In genomic region chr5:125003873-125004255, GRCm38 (mm10) we compare ENCODE assay signal across 9 mouse cellular contexts. TPM values are rescaled to one million over a fixed set of nuclear protein-coding genes. Genes with fewer than 3 reads are reported as not detected.
DNase-seq lines count a peak whose midpoint lies in the region; ATAC-seq and TF ChIP-seq lines count a peak whose summit lies in the region.
"Had no signal": no experiment of that assay in that cellular context is flagged by ENCODE, and none has a peak within 500 bp of the region (broad histone marks: within the 10 kb centered on the region; RNA-seq: fewer than 3 reads in every experiment).

No protein-coding gene starts in this region.

- ATAC-seq in heart, postnatal 0 days (ENCODE audit: insufficient read depth, low read depth): no peak
- no peak for ATAC-seq in embryonic facial prominence, embryonic 15.5 days (ENCODE audit: insufficient number of reproducible peaks, low FRiP score, low TSS enrichment, low read depth)
- peak; percentile 14; the same call in 1 of the 2 replicates for ATAC-seq in intestine, embryonic 15.5 days
- ATAC-seq in neural tube, embryonic 12.5 days (ENCODE audit: low FRiP score, low read depth): no peak
- ATAC-seq in megakaryocyte-erythroid progenitor cell, adult 5-6 weeks (replicated peaks; ENCODE audit: low FRiP score, low TSS enrichment, poor library complexity, severe bottlenecking): no peak

- H3K9me3 ChIP-seq in heart, postnatal 0 days (replicated peaks; ENCODE audit: control insufficient read depth, low read length): no peaks in the 10 kb centered on the region
- no peaks in the 10 kb centered on the region for H3K9me3 ChIP-seq in embryonic facial prominence, embryonic 15.5 days (replicated peaks)
- no peaks in the 10 kb centered on the region for H3K9me3 ChIP-seq in intestine, embryonic 15.5 days
- H3K9me3 ChIP-seq in neural tube, embryonic 12.5 days: no peaks in the 10 kb centered on the region

- no peak overlapping the region for H3K27ac ChIP-seq in heart, postnatal 0 days (ENCODE audit: low read depth)
- H3K27ac ChIP-seq in embryonic facial prominence, embryonic 15.5 days (replicated peaks): no peak overlapping the region
- no peak overlapping the region for H3K27ac ChIP-seq in intestine, embryonic 15.5 days
- no peak overlapping the region for H3K27ac ChIP-seq in neural tube, embryonic 12.5 days

- peak overlapping the region; percentile 55 for H3K4me2 ChIP-seq in heart, postnatal 0 days (ENCODE audit: low read depth, low read length)
- H3K4me2 ChIP-seq in embryonic facial prominence, embryonic 15.5 days (replicated peaks): peak overlapping the region; percentile 83
- peak overlapping the region; percentile 86 for H3K4me2 ChIP-seq in intestine, embryonic 15.5 days (replicated peaks)
- peak overlapping the region; percentile 65 for H3K4me2 ChIP-seq in neural tube, embryonic 12.5 days (replicated peaks)

- no peak overlapping the region for H3K9ac ChIP-seq in heart, postnatal 0 days (replicated peaks; ENCODE audit: low read depth, low read length)
- H3K9ac ChIP-seq in embryonic facial prominence, embryonic 15.5 days: peak overlapping the region; percentile 44; the same call in 1 of the 2 replicates
- peak overlapping the region; percentile 47; the same call in 1 of the 2 replicates for H3K9ac ChIP-seq in intestine, embryonic 15.5 days
- peak overlapping the region; percentile 54; the same call in 1 of the 2 replicates for H3K9ac ChIP-seq in neural tube, embryonic 12.5 days

- H3K4me3 ChIP-seq in heart, postnatal 0 days (ENCODE audit: low read depth, low read length): peak overlapping the region; percentile 32
- H3K4me3 ChIP-seq in embryonic facial prominence, embryonic 15.5 days (replicated peaks): peak overlapping the region; percentile 53
- H3K4me3 ChIP-seq in intestine, embryonic 15.5 days (replicated peaks): peak overlapping the region; percentile 41
- peak overlapping the region; percentile 31 for H3K4me3 ChIP-seq in neural tube, embryonic 12.5 days

- DNase-seq in heart, postnatal 0 days (ENCODE audit: low spot score): no peak
- no peak for DNase-seq in heart, adult 8-10 months (ENCODE audit: low spot score)
- DNase-seq in layer of hippocampus, adult 18-20 months (ENCODE audit: low spot score in 2 of 2): no peak
- no peak for DNase-seq in gastrocnemius, postnatal 4 days (ENCODE audit: low spot score in 2 of 2)

- no peak for TF ChIP-seq EP300 in heart, postnatal 0 days (IDR thresholded peaks at IDR 0.05; ENCODE audit: low read depth)

- H3K36me3 ChIP-seq in heart, postnatal 0 days (replicated peaks; ENCODE audit: control insufficient read depth, insufficient read depth, low read length): no peaks in the 10 kb centered on the region
- H3K36me3 ChIP-seq in embryonic facial prominence, embryonic 15.5 days: no peaks in the 10 kb centered on the region
- H3K36me3 ChIP-seq in intestine, embryonic 15.5 days: 0 out of 2 replicates have a peak, but pooled peaks cover 2% of the 10 kb centered on the region
- 0 out of 2 replicates have a peak, but pooled peaks cover under 1% of the 10 kb centered on the region for H3K36me3 ChIP-seq in neural tube, embryonic 12.5 days

- peaks cover 28% of the 10 kb centered on the region for H3K27me3 ChIP-seq in heart, postnatal 0 days (ENCODE audit: control insufficient read depth, insufficient read depth, low read length)
- no peaks in the 10 kb centered on the region for H3K27me3 ChIP-seq in embryonic facial prominence, embryonic 15.5 days
- H3K27me3 ChIP-seq in intestine, embryonic 15.5 days (replicated peaks): peaks cover 5% of the 10 kb centered on the region; the same call in 1 of the 2 replicates
- peaks cover 19% of the 10 kb centered on the region for H3K27me3 ChIP-seq in neural tube, embryonic 12.5 days (replicated peaks)

- WGBS in heart, postnatal 0 days: 14% methylated on average over 15 of the region's 15 CpGs
- 10% methylated on average over 15 of the region's 15 CpGs for WGBS in embryonic facial prominence, embryonic 15.5 days
- 11% methylated on average over 15 of the region's 15 CpGs for WGBS in intestine, embryonic 15.5 days
- 13% methylated on average over 15 of the region's 15 CpGs for WGBS in neural tube, embryonic 12.5 days

- no peak for TF ChIP-seq CTCF in heart, postnatal 0 days (IDR thresholded peaks at IDR 0.05; ENCODE audit: low read depth)

- peaks cover 17% of the 10 kb centered on the region for H3K4me1 ChIP-seq in heart, postnatal 0 days (ENCODE audit: control insufficient read depth, insufficient read depth)
- peaks cover 62% of the 10 kb centered on the region for H3K4me1 ChIP-seq in embryonic facial prominence, embryonic 15.5 days
- H3K4me1 ChIP-seq in intestine, embryonic 15.5 days (replicated peaks): peaks cover 24% of the 10 kb centered on the region
- H3K4me1 ChIP-seq in neural tube, embryonic 12.5 days: peaks cover 34% of the 10 kb centered on the region

RNA-seq across cellular contexts. Expression of gene Rflna, which starts 0.8 kb away (rescaled TPM):
- total RNA-seq in heart, postnatal 0 days (2014; rRNA removed; ENCODE audit: low replicate concordance): not detected in 2 replicates
- 0.73 and 0.85 TPM in 2 replicates for polyA plus RNA-seq in heart, postnatal 0 days (2015; fragmentation: Nextera tagmentation; extraction: Ambion mirVana)
- total RNA-seq in heart, adult 8-10 months (2022): under 1 TPM in 2 of 4 experiments, not detected in 2; 0.19 to 0.24 TPM
- polyA plus RNA-seq in embryonic facial prominence, embryonic 15.5 days (2015; fragmentation: Nextera tagmentation; extraction: Ambion mirVana): 22.1 and 24.0 TPM in 2 replicates
- 2.0 and 2.2 TPM in 2 replicates for polyA plus RNA-seq in intestine, embryonic 15.5 days (2015; fragmentation: Nextera tagmentation; extraction: Ambion mirVana)
- polyA plus RNA-seq in neural tube, embryonic 12.5 days (2016; fragmentation: Nextera tagmentation; extraction: Ambion mirVana): 6.3 and 9.1 TPM in 2 replicates
- under 1 TPM; 0.37 to 0.38 TPM for total RNA-seq in layer of hippocampus, adult 18-20 months (2021)
- 1 to 10 TPM; 2.0 to 2.3 TPM for total RNA-seq in gastrocnemius, postnatal 4 days (2021)
- total RNA-seq in megakaryocyte-erythroid progenitor cell, adult 5-6 weeks (2014; fragmentation: Nextera tagmentation): not detected in 2 replicates
- not detected in 2 replicates for total RNA-seq in megakaryocyte-erythroid progenitor cell, adult 5-6 weeks (2017)
- total RNA-seq: liver, adult 2 months had no signal
